Comparison of ENCODE assay signal across 8 mouse cellular contexts in the genomic region with DNA sequence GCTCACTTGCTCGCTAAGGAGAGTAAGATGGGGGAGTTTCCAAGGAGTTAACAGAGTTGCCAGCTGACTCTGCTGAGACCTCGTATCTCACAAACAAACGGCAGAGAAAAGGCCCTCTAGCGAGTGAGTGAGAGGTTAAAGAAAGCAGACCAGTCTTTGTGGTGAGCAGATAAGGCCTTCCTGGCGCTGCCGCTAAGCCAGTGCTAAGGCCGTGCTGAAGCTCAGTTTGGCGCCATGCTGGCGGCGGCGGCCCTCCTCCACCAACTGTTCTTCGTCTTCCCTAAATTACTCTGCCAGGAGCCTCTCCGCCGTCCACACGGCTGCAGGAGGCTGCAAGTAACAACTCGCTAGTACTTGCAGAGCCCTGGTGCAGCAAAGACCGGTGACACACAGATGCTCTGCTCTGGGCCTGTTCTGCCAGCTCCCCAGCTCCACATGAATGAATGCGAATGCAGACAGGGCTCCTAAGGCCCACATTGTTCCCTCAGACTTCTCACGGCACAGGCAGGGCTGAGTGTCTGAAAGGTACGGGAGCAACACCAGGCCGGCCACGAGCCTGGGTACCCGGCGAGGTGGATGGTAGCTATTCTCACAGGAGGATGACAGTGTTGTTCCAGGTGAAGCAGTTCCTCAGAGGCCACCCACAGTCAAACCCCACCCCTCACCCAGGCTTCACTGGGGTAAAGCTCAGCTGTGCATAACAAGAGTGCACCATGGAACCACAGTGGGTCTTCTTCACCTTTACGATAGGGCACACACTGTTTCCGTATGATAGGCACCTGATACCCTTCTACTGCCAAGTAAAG. TPM values are rescaled to one million over a fixed set of nuclear protein-coding genes. Genes with fewer than 3 reads are reported as not detected.
DNase-seq lines count a peak whose midpoint lies in the region; ATAC-seq and TF ChIP-seq lines count a peak whose summit lies in the region.

No protein-coding gene starts in this region.

- no peaks in the 10 kb centered on the region for H3K27me3 ChIP-seq in forebrain, postnatal 0 days (ENCODE audit: insufficient read depth, low read length)
- H3K27me3 ChIP-seq in limb, embryonic 12.5 days, result no peaks in the 10 kb centered on the region

- H3K27ac ChIP-seq in forebrain, postnatal 0 days (ENCODE audit: low read depth, low read length), result peak overlapping the region; percentile 40
- H3K27ac ChIP-seq in limb, embryonic 12.5 days, result peak overlapping the region; percentile 93
- no peak overlapping the region for H3K27ac ChIP-seq in gastrocnemius, adult 2 months

- H3K4me2 ChIP-seq in forebrain, postnatal 0 days (ENCODE audit: low read depth), result no peak overlapping the region
- H3K4me2 ChIP-seq in limb, embryonic 12.5 days, result peak overlapping the region; percentile 30

- H3K9me3 ChIP-seq in forebrain, postnatal 0 days (ENCODE audit: low read length), result no peaks in the 10 kb centered on the region
- no peaks in the 10 kb centered on the region; the same call in 1 of the 2 replicates for H3K9me3 ChIP-seq in limb, embryonic 12.5 days

- H3K9ac ChIP-seq in forebrain, postnatal 0 days, result 0 out of 2 replicates have a peak overlapping the region, but pooled peaks have one; percentile 1
- H3K9ac ChIP-seq in limb, embryonic 12.5 days (replicated peaks), result peak overlapping the region; percentile 52; the same call in 1 of the 2 replicates

- DNase-seq in cerebellum, adult 9-11 months, result no peak
- peak; percentile 79 for DNase-seq in R1 (ENCODE audit: low read depth, low spot score)
- DNase-seq in forebrain, postnatal 0 days, result peak; percentile 28
- peak; percentile 47 for DNase-seq in retina, embryonic 14.5 days (ENCODE audit: low spot score)
- DNase-seq in gastrocnemius, adult 2 months, result no peak
- no peak for DNase-seq in thymus, postnatal 10 days (ENCODE audit: low spot score in 2 of 2)

- 23% methylated on average over 26 of the region's 26 CpGs for WGBS in forebrain, postnatal 0 days
- 17% methylated on average over 26 of the region's 26 CpGs for WGBS in limb, embryonic 12.5 days

- peaks cover 59% of the 10 kb centered on the region for H3K36me3 ChIP-seq in forebrain, postnatal 0 days (ENCODE audit: insufficient read depth)
- H3K36me3 ChIP-seq in limb, embryonic 12.5 days, result peaks cover 78% of the 10 kb centered on the region

- no peak overlapping the region for H3K4me3 ChIP-seq in forebrain, postnatal 0 days (ENCODE audit: low read depth, low read length)
- 0 out of 2 replicates have a peak overlapping the region, but pooled peaks have one; percentile 3 for H3K4me3 ChIP-seq in limb, embryonic 12.5 days (replicated peaks)
- no peak overlapping the region for H3K4me3 ChIP-seq in gastrocnemius, adult 2 months

- peaks cover 3% of the 10 kb centered on the region; the same call in 1 of the 2 replicates for H3K4me1 ChIP-seq in forebrain, postnatal 0 days (ENCODE audit: insufficient read depth)
- H3K4me1 ChIP-seq in limb, embryonic 12.5 days (replicated peaks), result peaks cover 14% of the 10 kb centered on the region

- ATAC-seq in cerebellum, adult (ENCODE audit: insufficient number of reproducible peaks, low FRiP score, low TSS enrichment), result peak; percentile 36; the same call in 1 of the 2 replicates
- ATAC-seq in forebrain, postnatal 0 days, result peak; percentile 65
- peak; percentile 78; the same call in 1 of the 2 replicates for ATAC-seq in limb, embryonic 12.5 days (ENCODE audit: insufficient number of reproducible peaks, insufficient read depth, low FRiP score, low TSS enrichment, low read depth)

- TF ChIP-seq CTCF in forebrain, postnatal 0 days (IDR thresholded peaks at IDR 0.05; ENCODE audit: low read depth), result no peak
- no peak for TF ChIP-seq CTCF in gastrocnemius, adult 2 months (IDR thresholded peaks at IDR 0.05)

- intact Hi-C loops in gastrocnemius, adult 2 months (cut with DNase I), result no loop called here

RNA-seq across cellular contexts. Expression of a gene that starts 19.9 kb away (rescaled TPM):
- total RNA-seq in forebrain, postnatal 0 days (2014; rRNA removed), result 28.0 TPM in 2 replicates
- polyA plus RNA-seq in forebrain, postnatal 0 days (2015; fragmentation: Nextera tagmentation; extraction: Ambion mirVana), result 29.6 and 33.5 TPM in 2 replicates
- polyA plus RNA-seq in limb, embryonic 12.5 days (2016; fragmentation: Nextera tagmentation; extraction: Ambion mirVana), result 154 and 170 TPM in 2 replicates
- 10 to 100 TPM in 1 of 2 experiments, 1 to 10 TPM in 1; 5.8 to 12.0 TPM for total RNA-seq in gastrocnemius, adult 2 months (2021)

RNA-seq across cellular contexts. Expression of a gene that starts 24.6 kb away (rescaled TPM):
- total RNA-seq in forebrain, postnatal 0 days (2014; rRNA removed), result 35.6 and 41.5 TPM in 2 replicates
- 66.4 and 66.5 TPM in 2 replicates for polyA plus RNA-seq in forebrain, postnatal 0 days (2015; fragmentation: Nextera tagmentation; extraction: Ambion mirVana)
- polyA plus RNA-seq in limb, embryonic 12.5 days (2016; fragmentation: Nextera tagmentation; extraction: Ambion mirVana), result 66.7 and 67.1 TPM in 2 replicates
- total RNA-seq in gastrocnemius, adult 2 months (2021), result 10 to 100 TPM; 38.8 to 41.3 TPM

RNA-seq across cellular contexts. Expression of a gene that starts 24.6 kb away (rescaled TPM):
- 1,175 and 1,405 TPM in 2 replicates for total RNA-seq in forebrain, postnatal 0 days (2014; rRNA removed)
- polyA plus RNA-seq in forebrain, postnatal 0 days (2015; fragmentation: Nextera tagmentation; extraction: Ambion mirVana), result 694 and 787 TPM in 2 replicates
- polyA plus RNA-seq in limb, embryonic 12.5 days (2016; fragmentation: Nextera tagmentation; extraction: Ambion mirVana), result 1,006 and 1,010 TPM in 2 replicates
- 100 to 1,000 TPM; 502 to 606 TPM for total RNA-seq in gastrocnemius, adult 2 months (2021)

Comparison
In these comparisons a context has a peak if more than half of its experiments do, and no peak if none do; other contexts are left out.
1. DNase-seq: peak in R1 (single experiment), forebrain, postnatal 0 days (single experiment) and retina, embryonic 14.5 days (single experiment); none in cerebellum, adult 9-11 months (single experiment), gastrocnemius, adult 2 months (single experiment) and thymus, postnatal 10 days (0 of 2).
2. Peak in every context shown above with its lines, with median percentiles within 50 percentile points of each other: ATAC-seq.